ENCODE assay signal across 8 mouse cellular contexts in genomic region chr8:84655336-84656190, GRCm38 (mm10). TPM values are rescaled to one million over a fixed set of nuclear protein-coding genes. Genes with fewer than 3 reads are reported as not detected.
A peak's percentile ranks its signal among the peaks of the same experiment; 100 is the strongest.
DNase-seq lines count a peak whose midpoint lies in the region; ATAC-seq lines count a peak whose summit lies in the region.

No protein-coding gene starts in this region.

- peak overlapping the region; percentile 74 for H3K4me2 ChIP-seq in heart, embryonic 15.5 days
- H3K4me2 ChIP-seq in limb, embryonic 15.5 days: peak overlapping the region; percentile 63
- peak overlapping the region; percentile 56 for H3K4me2 ChIP-seq in neural tube, embryonic 13.5 days

- ATAC-seq in heart, embryonic 15.5 days (replicated peaks; ENCODE audit: insufficient number of reproducible peaks, insufficient read depth, low FRiP score, low read depth): peak; percentile 69
- peak; percentile 37; the same call in 1 of the 2 replicates for ATAC-seq in limb, embryonic 15.5 days (ENCODE audit: insufficient number of reproducible peaks, low FRiP score, low TSS enrichment, low read depth)
- ATAC-seq in neural tube, embryonic 13.5 days (ENCODE audit: low read depth): peak; percentile 82

- DNase-seq in thymus, postnatal 14 days: peak; percentile 35
- no peak for DNase-seq in thymus, postnatal 10 days (ENCODE audit: low spot score in 2 of 2)
- no peak for DNase-seq in cerebellum, adult 11 months
- DNase-seq in T-cell, adult 2 months (ENCODE audit: low spot score): no peak
- no peak for DNase-seq in adipocyte (ENCODE audit: low spot score)

- WGBS in heart, embryonic 15.5 days: 9% methylated on average over 15 of the region's 15 CpGs
- 2% methylated on average over 14 of the region's 15 CpGs for WGBS in limb, embryonic 15.5 days
- 1% methylated on average over 15 of the region's 15 CpGs for WGBS in neural tube, embryonic 13.5 days

- H3K27ac ChIP-seq in heart, embryonic 15.5 days: peak overlapping the region; percentile 91
- H3K27ac ChIP-seq in limb, embryonic 15.5 days: peak overlapping the region; percentile 96
- H3K27ac ChIP-seq in neural tube, embryonic 13.5 days (replicated peaks): peak overlapping the region; percentile 87

- H3K4me3 ChIP-seq in heart, embryonic 15.5 days: peak overlapping the region; percentile 46
- H3K4me3 ChIP-seq in limb, embryonic 15.5 days: peak overlapping the region; percentile 32
- peak overlapping the region; percentile 34 for H3K4me3 ChIP-seq in neural tube, embryonic 13.5 days

- H3K4me1 ChIP-seq in heart, embryonic 15.5 days (replicated peaks): peaks cover 33% of the 10 kb centered on the region
- peaks cover 55% of the 10 kb centered on the region for H3K4me1 ChIP-seq in limb, embryonic 15.5 days
- peaks cover 71% of the 10 kb centered on the region for H3K4me1 ChIP-seq in neural tube, embryonic 13.5 days (replicated peaks)

- H3K9me3 ChIP-seq in heart, embryonic 15.5 days (replicated peaks): no peaks in the 10 kb centered on the region
- no peaks in the 10 kb centered on the region for H3K9me3 ChIP-seq in limb, embryonic 15.5 days
- no peaks in the 10 kb centered on the region for H3K9me3 ChIP-seq in neural tube, embryonic 13.5 days

- peak overlapping the region; percentile 63 for H3K9ac ChIP-seq in heart, embryonic 15.5 days
- H3K9ac ChIP-seq in limb, embryonic 15.5 days: 0 out of 2 replicates have a peak overlapping the region, but pooled peaks have one; percentile 26
- peak overlapping the region; percentile 67 for H3K9ac ChIP-seq in neural tube, embryonic 13.5 days

- no peaks in the 10 kb centered on the region for H3K27me3 ChIP-seq in heart, embryonic 15.5 days
- no peaks in the 10 kb centered on the region for H3K27me3 ChIP-seq in limb, embryonic 15.5 days
- no peaks in the 10 kb centered on the region for H3K27me3 ChIP-seq in neural tube, embryonic 13.5 days

- H3K36me3 ChIP-seq in heart, embryonic 15.5 days: no peaks in the 10 kb centered on the region
- H3K36me3 ChIP-seq in limb, embryonic 15.5 days: no peaks in the 10 kb centered on the region
- H3K36me3 ChIP-seq in neural tube, embryonic 13.5 days: no peaks in the 10 kb centered on the region

RNA-seq across cellular contexts. Expression of gene Ier2, which starts 7.1 kb away (rescaled TPM):
- polyA plus RNA-seq in heart, embryonic 15.5 days (2015; fragmentation: Nextera tagmentation; extraction: Ambion mirVana): 34.9 and 50.5 TPM in 2 replicates
- polyA plus RNA-seq in limb, embryonic 15.5 days (2015; fragmentation: Nextera tagmentation; extraction: Ambion mirVana): 80.6 and 81.7 TPM in 2 replicates
- polyA plus RNA-seq in neural tube, embryonic 13.5 days (2015; fragmentation: Nextera tagmentation; extraction: Ambion mirVana): 32.5 and 37.7 TPM in 2 replicates

RNA-seq across cellular contexts. Expression of gene Trmt1, which starts 30.5 kb away (rescaled TPM):
- 40.6 and 47.4 TPM in 2 replicates for polyA plus RNA-seq in heart, embryonic 15.5 days (2015; fragmentation: Nextera tagmentation; extraction: Ambion mirVana)
- 63.3 and 64.5 TPM in 2 replicates for polyA plus RNA-seq in limb, embryonic 15.5 days (2015; fragmentation: Nextera tagmentation; extraction: Ambion mirVana)
- polyA plus RNA-seq in neural tube, embryonic 13.5 days (2015; fragmentation: Nextera tagmentation; extraction: Ambion mirVana): 53.6 and 55.5 TPM in 2 replicates

RNA-seq across cellular contexts. Expression of gene Nacc1, which starts 32.1 kb away (rescaled TPM):
- polyA plus RNA-seq in heart, embryonic 15.5 days (2015; fragmentation: Nextera tagmentation; extraction: Ambion mirVana): 10.7 and 14.6 TPM in 2 replicates
- polyA plus RNA-seq in limb, embryonic 15.5 days (2015; fragmentation: Nextera tagmentation; extraction: Ambion mirVana): 13.5 and 13.8 TPM in 2 replicates
- polyA plus RNA-seq in neural tube, embryonic 13.5 days (2015; fragmentation: Nextera tagmentation; extraction: Ambion mirVana): 14.1 and 15.1 TPM in 2 replicates

RNA-seq across cellular contexts. Expression of gene Lyl1, which starts 45.7 kb away (rescaled TPM):
- 9.2 and 13.2 TPM in 2 replicates for polyA plus RNA-seq in heart, embryonic 15.5 days (2015; fragmentation: Nextera tagmentation; extraction: Ambion mirVana)
- 5.6 and 6.0 TPM in 2 replicates for polyA plus RNA-seq in limb, embryonic 15.5 days (2015; fragmentation: Nextera tagmentation; extraction: Ambion mirVana)
- 2.8 and 3.6 TPM in 2 replicates for polyA plus RNA-seq in neural tube, embryonic 13.5 days (2015; fragmentation: Nextera tagmentation; extraction: Ambion mirVana)
